Mouse (Mus musculus): ENCODE measurements around the gene Pigu.

Pigu gene

DNA sequence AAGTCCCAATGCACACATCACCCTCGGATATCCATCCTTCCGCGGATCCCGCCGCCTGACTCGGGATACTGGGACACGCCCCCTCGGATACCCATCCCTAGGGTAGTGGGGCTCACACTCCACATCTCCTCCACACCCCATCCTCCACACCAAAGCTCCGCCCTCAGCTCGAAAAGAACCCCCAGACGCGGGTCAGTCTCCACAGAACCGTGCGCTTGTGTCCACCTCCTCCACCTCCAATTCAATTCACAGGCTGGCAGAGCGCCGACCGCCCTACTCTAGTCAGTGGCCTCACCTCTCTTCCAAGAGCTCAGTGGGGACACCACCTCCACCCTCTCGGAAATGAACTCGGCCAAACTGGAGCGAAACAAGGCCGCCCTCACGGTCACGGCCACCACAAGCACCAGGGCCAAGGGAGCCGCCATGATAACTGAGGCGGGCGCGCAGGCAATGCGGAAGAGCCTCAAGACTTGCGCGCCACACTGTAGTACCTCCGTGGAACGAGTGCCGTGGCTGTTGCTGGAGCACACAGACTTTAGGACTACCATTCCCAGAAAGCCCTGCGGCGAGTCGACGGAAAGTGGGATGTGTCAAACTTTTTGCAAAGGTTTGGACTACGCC is at the start of gene Pigu:
Gene Pigu (minus strand): TSS at position 460 of the 621 bp plus-strand sequence.
- DNase-seq, result peak; percentile 94 to 95

DNA sequence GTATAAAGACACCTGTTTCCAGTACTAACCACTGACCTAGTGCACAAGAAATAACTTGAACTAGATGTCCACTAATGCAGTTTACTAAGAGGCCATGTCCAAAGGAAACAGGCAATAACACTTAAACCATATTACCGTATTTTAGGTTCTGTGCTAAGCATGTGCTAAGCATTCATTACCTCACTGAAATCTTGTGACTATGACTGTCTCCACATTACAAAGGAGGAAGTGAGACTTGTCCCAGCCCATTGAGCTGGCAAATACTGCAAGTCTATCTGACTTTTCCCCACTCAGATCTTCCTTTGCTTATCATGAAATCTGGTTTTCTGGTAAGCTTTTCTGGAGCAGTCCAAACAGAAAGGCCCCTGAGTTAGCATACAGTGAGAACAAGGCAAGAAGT is 47.4 kb upstream of the Pigu start:
- no peak for DNase-seq

DNA sequence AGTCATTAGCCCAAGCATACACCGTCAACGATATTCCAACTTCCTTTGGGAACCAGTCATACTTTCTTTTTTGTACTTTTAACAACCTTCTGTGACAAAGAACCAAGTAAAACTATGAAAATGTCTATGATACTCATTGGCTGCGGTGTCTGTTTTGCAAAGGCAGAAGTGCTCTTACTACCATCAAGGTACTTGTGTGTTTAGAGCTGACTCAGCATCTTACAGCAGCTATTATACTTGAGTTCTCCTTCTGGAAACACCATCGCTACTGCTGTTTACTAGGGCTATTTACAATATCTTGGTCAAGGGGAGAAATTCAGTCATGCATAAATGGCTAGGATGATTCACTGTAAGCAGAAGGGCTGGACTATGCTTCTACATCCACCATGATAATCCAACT is 44.7 kb upstream of the Pigu start:
- no peak for DNase-seq

DNA sequence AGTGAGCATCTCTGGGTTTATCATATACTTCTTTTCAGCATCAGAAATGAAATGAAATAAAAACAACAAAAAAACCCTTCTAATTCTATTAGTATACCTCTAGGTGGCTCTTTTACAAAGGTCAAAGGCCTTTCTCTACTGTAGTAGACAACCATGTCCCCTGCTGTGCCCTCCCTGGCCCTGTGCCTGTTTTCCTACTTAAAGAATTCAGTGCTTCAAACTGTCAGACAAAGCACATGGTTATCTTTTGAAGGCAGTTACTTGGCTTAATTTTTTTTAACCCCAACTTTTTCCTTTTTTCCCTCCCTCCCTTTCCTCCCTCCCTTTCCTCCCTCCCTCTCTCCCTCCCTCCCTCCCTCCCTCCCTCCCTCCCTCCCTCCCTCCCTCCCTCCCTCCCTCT is 43.0 kb upstream of the Pigu start:
- no peak for DNase-seq

- DNase-seq, result no peak
Measured at GRCm38 (mm10) chr2:155394586-155394985, 37.4 kb upstream of the Pigu start.

GRCm38 (mm10) chr2:155388573-155388972 is 31.3 kb upstream of the Pigu start:
- no peak for DNase-seq

DNA sequence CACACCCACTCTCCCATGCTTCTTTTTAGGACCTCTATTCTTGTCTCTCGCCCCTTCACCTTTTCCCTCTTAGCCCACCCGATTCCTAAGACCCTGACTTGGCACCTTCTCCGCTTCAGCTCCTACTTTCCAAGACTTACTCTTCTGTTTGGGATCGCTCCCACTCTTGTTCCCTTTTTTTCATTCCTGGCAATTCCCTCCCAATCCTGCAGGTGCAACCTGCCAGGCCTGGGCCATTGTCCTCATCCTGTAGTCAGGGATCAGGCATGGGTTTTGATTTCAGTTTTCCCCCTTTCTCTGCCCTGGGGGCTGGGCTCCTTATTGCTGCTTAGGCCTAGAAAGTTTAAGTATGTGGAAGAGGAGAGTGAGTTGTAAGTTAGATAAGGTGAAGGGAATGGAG is 29.8 kb upstream of the Pigu start:
- DNase-seq, result no peak

DNA sequence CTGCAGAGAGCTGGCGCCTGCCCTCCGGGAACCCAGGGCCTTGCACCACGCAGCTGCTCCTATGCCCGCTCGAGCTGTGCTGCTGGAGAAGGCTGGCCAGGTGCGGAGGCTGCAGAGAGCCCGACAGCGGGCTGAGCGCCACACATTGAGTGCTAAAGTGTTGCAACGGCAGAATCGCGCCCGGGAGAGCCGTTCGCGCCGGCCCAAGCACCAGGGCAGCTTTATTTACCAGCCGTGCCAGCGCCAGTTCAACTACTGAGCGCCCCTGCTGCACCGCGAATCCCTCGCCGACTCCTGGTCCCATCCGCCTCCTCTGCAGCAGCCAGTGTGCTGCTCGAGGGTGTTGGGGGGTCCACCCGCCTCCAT is 29.3 kb upstream of the Pigu start:
- DNase-seq, result no peak

- no peak for DNase-seq
Measured at GRCm38 (mm10) chr2:155385731-155386533, 28.7 kb upstream of the Pigu start.

DNA sequence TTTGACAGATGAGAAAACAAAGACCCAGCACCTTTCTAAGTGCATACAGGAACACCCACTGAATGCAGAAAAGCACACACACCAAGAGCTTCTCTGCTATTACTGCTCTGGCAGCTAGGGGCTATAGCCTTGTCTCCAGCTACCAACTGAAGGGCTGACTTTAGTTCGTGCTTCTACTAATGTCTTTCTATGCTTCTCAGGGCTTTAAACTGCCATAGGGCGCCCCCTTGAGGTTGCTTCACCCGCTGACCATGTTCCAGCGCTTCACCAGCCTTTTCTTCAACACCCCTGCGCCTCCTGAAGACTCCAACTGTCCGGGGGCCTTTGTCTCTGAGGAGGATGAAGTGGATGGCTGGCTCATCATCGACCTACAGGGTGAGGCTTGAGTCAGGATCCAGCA is 27.9 kb upstream of the Pigu start:
- DNase-seq, result peak; percentile 84 to 90

GRCm38 (mm10) chr2:155382791-155383438 is 25.7 kb upstream of the Pigu start:
- peak in 1 of 2 experiments; percentile 37 for DNase-seq

GRCm38 (mm10) chr2:155382332-155382700 is 25.1 kb upstream of the Pigu start:
- DNase-seq, result no peak

GRCm38 (mm10) chr2:155381643-155382331 is 24.6 kb upstream of the Pigu start:
- peak; percentile 98 to 99 for DNase-seq

- peak in 1 of 2 experiments; percentile 18 for DNase-seq
Measured at GRCm38 (mm10) chr2:155381060-155381437, 23.8 kb upstream of the Pigu start.

DNA sequence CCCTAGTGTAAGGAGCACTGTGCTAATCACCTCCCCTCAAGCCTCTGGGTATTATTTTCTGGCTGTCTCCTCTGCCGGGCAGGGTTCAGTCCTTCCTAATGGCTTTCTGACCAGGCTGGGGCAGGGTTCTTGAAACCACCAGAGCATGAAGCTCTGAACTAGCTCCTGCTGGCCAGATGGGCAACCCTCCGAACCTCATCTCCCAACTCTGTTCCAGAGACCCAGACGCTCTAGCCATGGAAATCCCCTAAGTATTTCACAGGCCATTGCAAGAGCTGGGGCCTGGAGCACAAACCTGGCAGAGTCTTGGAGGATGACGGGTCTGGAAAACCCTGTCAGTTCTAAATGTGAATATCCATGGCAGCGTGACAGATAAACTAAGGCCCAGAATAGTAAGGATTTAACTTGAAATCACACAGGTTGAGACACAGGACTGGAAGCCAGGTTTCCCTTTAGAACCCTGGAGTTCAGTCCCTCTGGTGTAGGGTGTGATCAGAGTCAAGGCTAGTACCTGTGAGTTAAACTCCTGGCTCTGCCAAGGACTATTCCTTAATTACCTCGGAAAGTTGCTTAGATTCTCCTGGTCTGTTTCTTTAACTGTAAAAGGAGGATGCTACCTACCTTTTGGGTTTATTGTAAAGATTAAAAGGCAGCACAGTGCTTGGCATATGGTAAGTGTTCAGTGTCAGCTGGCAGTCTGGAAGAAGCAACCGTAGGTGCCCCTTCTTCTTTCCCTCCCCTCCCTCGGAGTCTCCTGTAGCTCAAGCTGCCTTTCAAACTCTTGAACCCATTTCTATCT is 23.2 kb upstream of the Pigu start, which contains the start of gene Trp53inp2:
Gene Trp53inp2 (plus strand): TSS at position 799 of the 799 bp plus-strand sequence.
- no peak for DNase-seq

DNA sequence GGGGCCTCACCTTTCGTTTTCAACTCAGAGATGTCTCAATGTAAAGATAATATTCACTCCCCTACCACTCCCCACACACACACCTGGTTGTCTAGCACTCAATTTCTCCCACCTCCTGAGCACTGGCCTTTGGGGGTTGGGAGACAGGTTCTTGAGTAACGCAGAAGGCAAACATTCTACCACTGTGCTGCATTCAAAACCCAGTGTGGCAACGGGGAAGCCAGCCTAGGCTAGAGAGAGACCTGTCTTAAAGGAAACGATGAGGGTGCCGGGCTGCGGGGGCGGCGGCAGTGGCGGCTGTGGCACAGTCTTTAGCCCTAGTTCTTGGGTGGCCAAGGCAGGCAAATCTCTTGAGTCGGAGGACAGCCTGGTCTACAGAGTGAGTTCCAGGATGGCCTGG is 19.0 kb upstream of the Pigu start:
- DNase-seq, result no peak

DNA sequence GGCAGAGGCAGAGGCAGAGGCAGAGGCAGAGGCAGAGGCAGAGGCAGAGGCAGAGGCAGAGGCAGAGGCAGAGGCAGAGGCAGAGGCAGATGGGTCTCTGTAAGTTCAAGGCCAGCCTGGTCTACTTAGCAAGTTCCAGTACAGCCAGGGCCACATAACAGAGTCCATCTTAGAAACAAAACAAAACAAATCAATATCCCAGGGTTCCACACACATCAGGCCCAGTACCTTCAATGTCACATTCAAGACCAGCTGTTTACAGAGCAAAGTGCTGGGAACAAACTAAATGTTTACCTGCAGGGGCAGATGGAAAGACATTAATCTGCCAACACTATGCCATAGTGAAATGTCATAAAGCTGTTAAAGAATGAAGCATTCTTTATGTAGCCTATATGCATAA is 17.3 kb upstream of the Pigu start:
- no peak for DNase-seq

- DNase-seq, result no peak
Measured at GRCm38 (mm10) chr2:155373886-155374285, 16.7 kb upstream of the Pigu start.

DNA sequence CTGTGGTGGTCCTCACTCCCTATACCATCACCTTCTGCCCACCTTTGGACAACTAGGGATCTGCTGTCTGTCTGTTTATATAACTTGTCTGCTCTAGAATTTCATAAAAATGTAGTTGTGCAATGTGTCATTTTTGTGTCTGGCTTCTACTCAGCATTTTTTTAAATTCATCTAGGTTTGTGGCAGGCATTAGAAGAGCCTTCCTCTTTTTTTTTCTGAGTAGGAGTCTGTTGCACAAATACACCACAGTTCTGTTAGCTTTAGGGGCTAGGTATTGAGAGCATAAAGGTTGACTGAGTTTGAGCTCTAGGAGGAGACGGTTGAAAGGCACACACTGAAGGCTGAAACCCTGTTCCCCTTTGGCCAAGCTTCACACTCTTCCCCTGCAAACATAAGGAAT is 16.1 kb upstream of the Pigu start:
- no peak for DNase-seq

- no peak for DNase-seq
Measured at GRCm38 (mm10) chr2:155372451-155372850, 15.2 kb upstream of the Pigu start.

DNA sequence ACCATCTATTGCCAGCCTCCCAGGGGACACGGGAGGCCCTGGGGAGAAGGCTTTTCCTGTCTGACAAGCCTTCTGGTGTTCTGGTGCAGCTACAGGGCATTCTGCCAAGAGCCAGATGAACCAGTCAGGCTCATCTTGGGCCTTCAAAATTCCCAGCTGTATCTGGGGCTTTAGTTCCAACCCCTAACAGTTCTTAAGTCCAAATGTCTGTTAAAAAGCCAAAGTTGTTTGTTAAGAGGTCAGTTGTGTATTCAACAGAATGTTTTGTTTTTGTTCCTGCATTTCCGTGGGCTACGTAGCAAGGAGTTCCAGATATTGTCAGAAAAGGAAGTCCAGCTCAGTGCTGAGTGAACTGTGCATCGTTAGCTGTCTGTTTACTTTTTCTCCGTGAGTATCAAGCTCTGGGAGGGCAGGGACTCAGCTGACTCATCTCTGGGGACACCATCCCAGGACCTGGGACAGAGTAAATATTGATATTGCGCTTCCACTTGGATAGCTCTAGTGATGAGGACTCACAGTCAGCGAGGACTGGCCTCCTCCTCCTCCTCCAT is 12.2 kb upstream of the Pigu start:
- peak; percentile 64 to 78 for DNase-seq

GRCm38 (mm10) chr2:155367635-155368284 is 10.5 kb upstream of the Pigu start:
- DNase-seq, result peak in 1 of 2 experiments; percentile 31
